Mouse (Mus musculus): ENCODE measurements around the gene Nhlrc2.

DNA sequence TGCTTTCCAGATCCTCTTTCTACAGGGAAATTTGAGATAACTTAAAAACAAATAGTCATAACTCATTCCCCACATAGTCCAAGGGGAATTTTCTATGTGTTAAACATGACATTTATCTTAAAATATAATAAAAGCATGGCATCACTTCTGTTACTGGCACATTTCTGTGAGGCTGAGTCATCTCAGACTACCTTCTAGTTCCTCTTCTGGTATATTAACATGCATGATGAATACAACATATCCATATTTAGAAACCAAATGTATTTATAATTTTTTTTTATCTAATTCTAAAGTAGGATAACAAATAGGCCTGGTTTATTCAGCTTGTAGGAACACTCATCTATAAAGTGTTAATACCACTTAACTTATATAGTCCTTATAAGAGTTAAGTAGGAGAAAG is 2.0 kb upstream of the Nhlrc2 start:
- TF ChIP-seq CTCF (IDR thresholded peaks at IDR 0.05; ENCODE audit: low read depth, low read length) (no peak), POLR2A (IDR thresholded peaks at IDR 0.05; ENCODE audit: insufficient read depth, low read length) (no peak), EP300 (IDR thresholded peaks at IDR 0.05; ENCODE audit: insufficient read depth, low read depth, low read length) (no peak)

Measured in ES-Bruce4 (cell line).